In genomic region chr11:107631124-107631523, GRCm38 (mm10) we compare ENCODE assay signal across 14 mouse cellular contexts.
"Had no signal": no experiment of that assay in that cellular context is flagged by ENCODE, and none has a peak within 500 bp of the region (broad histone marks: within the 10 kb centered on the region; RNA-seq: fewer than 3 reads in every experiment).

No protein-coding gene starts in this region.

- DNase-seq: kidney, adult 9 months; kidney, postnatal 14 days; kidney, postnatal 4 days; left cerebral cortex, postnatal 4 days; liver; lung, adult 18-20 months; lung, postnatal 14 days; midbrain, embryonic 14.5 days; thymus, postnatal 25 days had no signal

- H3K4me1 ChIP-seq: limb, embryonic 13.5 days; liver, embryonic 12.5 days; liver, embryonic 15.5 days; lung, embryonic 15.5 days had no signal

- H3K4me2 ChIP-seq: limb, embryonic 13.5 days; liver, embryonic 12.5 days; liver, embryonic 15.5 days; lung, embryonic 15.5 days had no signal

- H3K9me3 ChIP-seq: limb, embryonic 13.5 days; liver, embryonic 12.5 days; liver, embryonic 15.5 days; lung, embryonic 15.5 days had no signal

- H3K9ac ChIP-seq: limb, embryonic 13.5 days; liver, embryonic 12.5 days; liver, embryonic 15.5 days; lung, embryonic 15.5 days had no signal

- ATAC-seq: liver, embryonic 12.5 days had no signal

- H3K27me3 ChIP-seq: limb, embryonic 13.5 days; liver, embryonic 12.5 days; liver, embryonic 15.5 days; lung, embryonic 15.5 days had no signal

- H3K27ac ChIP-seq: limb, embryonic 13.5 days; liver, embryonic 12.5 days; liver, embryonic 15.5 days; lung, embryonic 15.5 days; macrophage had no signal

- H3K4me3 ChIP-seq: limb, embryonic 13.5 days; liver, embryonic 12.5 days; liver, embryonic 15.5 days; lung, embryonic 15.5 days had no signal
